In the genomic region with DNA sequence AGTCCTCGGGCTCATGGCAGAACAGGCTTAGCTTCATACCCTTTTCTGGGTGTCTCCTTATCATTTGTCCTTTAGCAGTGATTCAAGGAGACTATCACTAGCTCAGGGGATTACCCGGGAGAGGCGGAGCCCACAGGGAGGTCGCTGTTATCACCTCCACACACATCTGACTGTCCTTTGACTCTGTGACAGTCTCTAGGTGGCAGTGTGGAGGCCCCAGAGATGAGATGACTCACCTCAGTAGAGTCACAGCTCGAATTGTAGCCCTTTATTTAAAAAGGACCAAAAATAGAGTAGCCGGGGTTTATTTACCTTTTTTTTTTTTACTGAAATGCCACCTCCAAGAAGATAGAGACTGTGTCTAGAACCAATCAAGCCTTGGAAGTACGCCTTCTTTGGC, we compare ENCODE assay signal across 8 mouse cellular contexts. TPM values are rescaled to one million over a fixed set of nuclear protein-coding genes. Genes with fewer than 3 reads are reported as not detected.
DNase-seq lines count a peak whose midpoint lies in the region; ATAC-seq and TF ChIP-seq lines count a peak whose summit lies in the region.

No protein-coding gene starts in this region.

- H3K36me3 ChIP-seq in thymus, adult 2 months (ENCODE audit: control insufficient read depth, insufficient read depth, low read length): no peaks in the 10 kb centered on the region
- no peaks in the 10 kb centered on the region for H3K36me3 ChIP-seq in heart, postnatal 0 days (replicated peaks; ENCODE audit: control insufficient read depth, insufficient read depth, low read length)

- no peaks in the 10 kb centered on the region for H3K9me3 ChIP-seq in heart, postnatal 0 days (replicated peaks; ENCODE audit: control insufficient read depth, low read length)

- 52% methylated on average over 7 of the region's 7 CpGs for WGBS in thymus, adult 2 months
- 22% methylated on average over 7 of the region's 7 CpGs for WGBS in heart, postnatal 0 days

- no peak for TF ChIP-seq POLR2A in thymus, adult 2 months (IDR thresholded peaks at IDR 0.05; ENCODE audit: control insufficient read depth, extremely low read depth, insufficient read depth, low read length, poor library complexity)

- no peak for TF ChIP-seq CTCF in thymus, adult 2 months (IDR thresholded peaks at IDR 0.05; ENCODE audit: borderline replicate concordance, control insufficient read depth, extremely low read depth, insufficient read depth, low read length, poor library complexity)
- peak; percentile 56 for TF ChIP-seq CTCF in heart, postnatal 0 days (IDR thresholded peaks at IDR 0.05; ENCODE audit: low read depth)

- no peak for TF ChIP-seq EP300 in heart, postnatal 0 days (IDR thresholded peaks at IDR 0.05; ENCODE audit: low read depth)

- no peak overlapping the region for H3K9ac ChIP-seq in heart, postnatal 0 days (replicated peaks; ENCODE audit: low read depth, low read length)

- peaks cover 15% of the 10 kb centered on the region for H3K4me1 ChIP-seq in thymus, adult 2 months (replicated peaks; ENCODE audit: control insufficient read depth, insufficient read depth, low read length)
- H3K4me1 ChIP-seq in heart, postnatal 0 days (ENCODE audit: control insufficient read depth, insufficient read depth): peaks cover 11% of the 10 kb centered on the region

- H3K27ac ChIP-seq in thymus, adult 2 months (ENCODE audit: control insufficient read depth, insufficient read depth, low read length): no peak overlapping the region
- peak overlapping the region; percentile 57 for H3K27ac ChIP-seq in heart, postnatal 0 days (ENCODE audit: low read depth)

- DNase-seq in frontal cortex, adult 2 months (ENCODE audit: extremely low spot score in 1 of 2, low spot score in 1 of 2): peak; percentile 48 to 73
- DNase-seq in frontal cortex, postnatal 14 days (ENCODE audit: low spot score in 2 of 2): no peak
- peak; percentile 64 for DNase-seq in thymus, adult 2 months
- DNase-seq in thymus, adult 18-20 months: no peak
- DNase-seq in heart, postnatal 0 days (ENCODE audit: low spot score): peak; percentile 75
- no peak for DNase-seq in natural killer cell, adult 2 months (ENCODE audit: low spot score in 2 of 2)
- DNase-seq in layer of hippocampus, adult 9-10 months (ENCODE audit: low spot score): no peak

- no peak overlapping the region for H3K4me3 ChIP-seq in thymus, adult 2 months (ENCODE audit: control insufficient read depth, insufficient read depth, low read length)
- no peak overlapping the region for H3K4me3 ChIP-seq in heart, postnatal 0 days (ENCODE audit: low read depth, low read length)

- peak; percentile 84 for ATAC-seq in heart, postnatal 0 days (ENCODE audit: insufficient read depth, low read depth)
- ATAC-seq in erythroid progenitor cell, adult 5-6 weeks (replicated peaks; ENCODE audit: low FRiP score, poor library complexity, severe bottlenecking): no peak

- H3K4me2 ChIP-seq in heart, postnatal 0 days (ENCODE audit: low read depth, low read length): no peak overlapping the region

- H3K27me3 ChIP-seq in thymus, adult 2 months (ENCODE audit: control insufficient read depth, insufficient read depth, low read length): no peaks in the 10 kb centered on the region
- no peaks in the 10 kb centered on the region for H3K27me3 ChIP-seq in heart, postnatal 0 days (ENCODE audit: control insufficient read depth, insufficient read depth, low read length)

RNA-seq across cellular contexts. Expression of gene Npas2, which starts 13.4 kb away (rescaled TPM):
- polyA plus RNA-seq in frontal cortex, adult 2 months (2012; rRNA removed): 19.5 and 21.1 TPM in 2 replicates
- 6.9 and 7.7 TPM in 2 replicates for polyA plus RNA-seq in thymus, adult 2 months (2012; rRNA removed)
- total RNA-seq in heart, postnatal 0 days (2014; rRNA removed; ENCODE audit: low replicate concordance): 3.7 and 6.2 TPM in 2 replicates
- 2.9 and 3.5 TPM in 2 replicates for polyA plus RNA-seq in heart, postnatal 0 days (2015; fragmentation: Nextera tagmentation; extraction: Ambion mirVana)
- not detected in 2 replicates for total RNA-seq in erythroid progenitor cell, adult 5-6 weeks (2015; ENCODE audit: low replicate concordance)
- not detected in 2 replicates for total RNA-seq in erythroid progenitor cell, adult 5-6 weeks (2017; ENCODE audit: low replicate concordance)

Comparison
In these comparisons a context has a peak if more than half of its experiments do, and no peak if none do; other contexts are left out.
1. DNase-seq: peak in frontal cortex, adult 2 months (2 of 2), thymus, adult 2 months (single experiment) and heart, postnatal 0 days (single experiment); none in frontal cortex, postnatal 14 days (0 of 2), thymus, adult 18-20 months (0 of 2), natural killer cell, adult 2 months (0 of 2) and layer of hippocampus, adult 9-10 months (single experiment).